Mouse (Mus musculus) forebrain, embryonic 15.5 days (tissue): ENCODE results near the gene Colgalt2. TPM values are rescaled to one million over a fixed set of nuclear protein-coding genes. Genes with fewer than 3 reads are reported as not detected.
"Not testable (repeated sequence)": the region's sequence is repeated elsewhere in the genome, so short reads cannot be mapped to it uniquely, and the experiment has no call there.

Experiments
- ATAC-seq: fragments of 200-750 bp; cut with Nextera tagmentation; replicated peaks from 2 replicates; pipeline ENCODE4 v1.8.0; 2017; ENCODE audit warnings: mild to moderate bottlenecking, moderate TSS enrichment, moderate library complexity
- H3K27ac ChIP-seq: fragments of 300-500 bp; sonication (generic); replicated peaks from 2 replicates; pipeline ENCODE4 v1.5.1; 2015; ENCODE audit warnings: mild to moderate bottlenecking, inconsistent platforms
- H3K27me3 ChIP-seq: fragments of 300-500 bp; sonication (generic); 2 replicates; pipeline ENCODE4 v1.6.1; 2015; ENCODE audit warnings: inconsistent platforms
- H3K36me3 ChIP-seq: fragments of 300-500 bp; sonication (generic); 2 replicates; pipeline ENCODE4 v1.6.1; 2015; ENCODE audit warnings: mild to moderate bottlenecking, inconsistent platforms
- H3K4me1 ChIP-seq: fragments of 300-500 bp; sonication (generic); 2 replicates; pipeline ENCODE4 v1.6.1; 2015; ENCODE audit warnings: inconsistent platforms
- H3K4me2 ChIP-seq: fragments of 300-500 bp; sonication (generic); replicated peaks from 2 replicates; pipeline ENCODE4 v1.6.1; 2015; ENCODE audit warnings: mild to moderate bottlenecking, inconsistent platforms
- H3K4me3 ChIP-seq: fragments of 300-500 bp; sonication (generic); 2 replicates; pipeline ENCODE4 v1.5.1; 2015; ENCODE audit warnings: mild to moderate bottlenecking, inconsistent platforms
- H3K9ac ChIP-seq: fragments of 300-500 bp; sonication (generic); replicated peaks from 2 replicates; pipeline ENCODE4 v1.6.1; 2015; ENCODE audit warnings: mild to moderate bottlenecking, inconsistent platforms
- H3K9me3 ChIP-seq: fragments of 300-500 bp; sonication (generic); 2 replicates; pipeline ENCODE4 v1.6.1; 2016; ENCODE audit warnings: inconsistent platforms
- WGBS: fragments of 180-500 bp; shearing (Covaris S2); methylation state at CpG from one replicate; pipeline ENCODE4 v1.1.7; 2015; ENCODE audit warnings: mixed read lengths; 5-methylcytosine and 5-hydroxymethylcytosine counted together
- polyA plus RNA-seq: library from polyadenylated mRNA; unstranded; fragments of >200 nt; fragmentation: Nextera tagmentation; extraction: Ambion mirVana; gene quantifications from 2 replicates; pipeline ENCODE4 v1.2.1, GENCODE M21; 2015

The Colgalt2 gene
- polyA plus RNA-seq = 2.5 and 2.7 TPM in 2 replicates

DNA sequence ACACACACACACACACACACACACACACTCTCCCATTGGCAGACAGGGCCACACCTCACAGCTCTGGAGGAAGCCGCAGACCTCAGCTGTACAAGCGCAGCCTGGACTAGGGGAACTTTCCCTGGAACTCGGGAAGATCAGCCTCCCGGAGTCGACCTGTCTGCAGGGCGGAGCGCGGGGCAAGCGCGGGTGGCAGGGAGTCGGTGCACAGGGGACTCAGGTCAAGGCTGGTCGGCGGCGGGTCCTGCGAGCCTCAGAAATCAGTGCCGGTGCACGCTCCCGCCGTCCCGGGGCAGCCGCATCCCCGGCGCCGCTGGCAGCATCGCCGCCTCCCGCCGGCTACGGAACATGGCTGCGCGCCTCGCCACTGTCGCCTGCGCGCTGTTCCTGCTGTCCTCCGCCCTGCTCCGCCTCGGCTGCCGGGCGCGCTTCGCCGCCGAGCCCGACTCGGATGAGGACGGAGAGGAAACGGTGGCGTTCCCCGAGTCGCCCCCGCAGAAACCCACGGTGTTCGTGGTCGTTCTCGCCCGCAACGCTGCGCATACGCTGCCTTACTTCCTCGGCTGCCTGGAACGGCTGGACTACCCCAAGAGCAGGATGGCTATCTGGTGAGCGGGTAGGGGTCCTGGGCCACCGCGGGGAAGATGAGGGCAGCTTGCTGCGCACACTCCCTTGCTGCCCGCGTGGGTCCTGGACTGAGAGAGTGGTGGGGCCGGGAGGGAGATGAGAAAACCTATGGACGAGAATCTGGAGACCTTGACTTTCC, at the start of gene Colgalt2:
Colgalt2 (plus strand) TSS at position 41 of the 766 bp plus-strand sequence.
- Histone ChIP-seq H3K27ac (peak within 1 kb of the TSS; percentile 24; the same call in 1 of the 2 replicates), H3K4me3 (peak within 1 kb of the TSS; percentile 56), H3K9me3 (no peaks in the 10 kb centered on the region), H3K9ac (peak within 1 kb of the TSS; percentile 56), H3K4me2 (peak within 1 kb of the TSS; percentile 86), H3K36me3 (no peaks in the 10 kb centered on the region), H3K4me1 (peaks cover 17% of the 10 kb centered on the region), H3K27me3 (peaks cover 6% of the 10 kb centered on the region; the same call in 1 of the 2 replicates)
- under 1% methylated on average over 70 of the region's 70 CpGs for WGBS
- peak; percentile 86 for ATAC-seq

GRCm38 (mm10) chr1:152356721-152357120, 42.9 kb upstream of the Colgalt2 start:
- H3K36me3 ChIP-seq = no peaks in the 10 kb centered on the region
- no peak overlapping the region for H3K4me3 ChIP-seq
- H3K4me2 ChIP-seq = no peak overlapping the region
- WGBS = 70% methylated on average over 4 of the region's 4 CpGs
- H3K9me3 ChIP-seq = no peaks in the 10 kb centered on the region
- no peaks in the 10 kb centered on the region for H3K27me3 ChIP-seq
- no peak overlapping the region for H3K9ac ChIP-seq
- H3K4me1 ChIP-seq = no peaks in the 10 kb centered on the region
- no peak for ATAC-seq
- no peak overlapping the region for H3K27ac ChIP-seq

- Histone ChIP-seq H3K36me3 (0 out of 2 replicates have a peak, but pooled peaks cover 2% of the 10 kb centered on the region), H3K27me3 (no peaks in the 10 kb centered on the region), H3K4me3 (no peak overlapping the region), H3K27ac (no peak overlapping the region), H3K9ac (no peak overlapping the region), H3K9me3 (no peaks in the 10 kb centered on the region), H3K4me1 (no peaks in the 10 kb centered on the region), H3K4me2 (no peak overlapping the region)
- WGBS = 49% methylated on average over 13 of the region's 13 CpGs
- ATAC-seq = no peak
Measured at GRCm38 (mm10) chr1:152368311-152369088, 31.1 kb upstream of the Colgalt2 start.

- H3K4me3 ChIP-seq = no peak overlapping the region
- 0 out of 2 replicates have a peak, but pooled peaks cover 2% of the 10 kb centered on the region for H3K36me3 ChIP-seq
- 30% methylated on average over 4 of the region's 4 CpGs for WGBS
- H3K27me3 ChIP-seq = no peaks in the 10 kb centered on the region
- peak; percentile 76 for ATAC-seq
- no peak overlapping the region for H3K9ac ChIP-seq
- H3K4me2 ChIP-seq = no peak overlapping the region
- H3K27ac ChIP-seq = no peak overlapping the region
- no peaks in the 10 kb centered on the region for H3K9me3 ChIP-seq
- no peaks in the 10 kb centered on the region for H3K4me1 ChIP-seq
Measured at GRCm38 (mm10) chr1:152369139-152369538, 30.5 kb upstream of the Colgalt2 start.

DNA sequence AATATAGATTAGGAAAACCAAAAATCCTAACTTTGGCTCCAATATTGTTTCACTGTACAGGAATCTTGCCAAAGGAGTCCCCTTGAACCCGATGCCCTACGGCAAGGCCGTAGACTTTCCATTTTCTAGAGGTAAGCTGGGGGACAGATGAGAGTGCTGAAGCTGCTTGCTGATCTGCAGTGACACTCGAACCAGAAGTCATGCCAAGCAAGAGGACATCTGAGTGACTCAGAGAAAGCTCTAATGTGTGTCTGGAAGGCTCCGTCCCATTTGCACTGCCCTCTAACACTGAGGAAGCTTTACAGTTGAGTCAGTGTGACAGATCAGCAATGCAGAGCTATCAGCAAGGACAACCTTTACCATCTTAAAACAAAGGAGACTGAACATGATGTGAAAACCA, 21.3 kb upstream of the Colgalt2 start:
- WGBS = 91% methylated on average over 5 of the region's 5 CpGs
- Histone ChIP-seq H3K4me1 (no peaks in the 10 kb centered on the region), H3K27me3 (no peaks in the 10 kb centered on the region), H3K9ac (no peak overlapping the region), H3K4me2 (no peak overlapping the region), H3K36me3 (no peaks in the 10 kb centered on the region), H3K9me3 (no peaks in the 10 kb centered on the region), H3K27ac (no peak overlapping the region), H3K4me3 (no peak overlapping the region)
- no peak for ATAC-seq

- H3K27ac ChIP-seq = no peak overlapping the region
- H3K27me3 ChIP-seq = no peaks in the 10 kb centered on the region
- H3K4me3 ChIP-seq = no peak overlapping the region
- H3K9ac ChIP-seq = no peak overlapping the region
- H3K4me2 ChIP-seq = no peak overlapping the region
- no peak for ATAC-seq
- no peaks in the 10 kb centered on the region for H3K9me3 ChIP-seq
- 83% methylated on average over 1 of the region's 1 CpGs for WGBS
- H3K36me3 ChIP-seq = no peaks in the 10 kb centered on the region
- peaks cover 11% of the 10 kb centered on the region for H3K4me1 ChIP-seq
Measured at GRCm38 (mm10) chr1:152384589-152384988, 15.0 kb upstream of the Colgalt2 start.

- Histone ChIP-seq H3K4me1 (peaks cover 11% of the 10 kb centered on the region), H3K9ac (peak overlapping the region; percentile 91), H3K4me3 (peak overlapping the region; percentile 95), H3K4me2 (peak overlapping the region; percentile 88)
- not testable (repeated sequence) for H3K27ac ChIP-seq, ATAC-seq, H3K36me3 ChIP-seq, H3K9me3 ChIP-seq, H3K27me3 ChIP-seq
- WGBS = 13% methylated on average over 2 of the region's 4 CpGs
Measured at GRCm38 (mm10) chr1:152385693-152386092, 13.9 kb upstream of the Colgalt2 start.

DNA sequence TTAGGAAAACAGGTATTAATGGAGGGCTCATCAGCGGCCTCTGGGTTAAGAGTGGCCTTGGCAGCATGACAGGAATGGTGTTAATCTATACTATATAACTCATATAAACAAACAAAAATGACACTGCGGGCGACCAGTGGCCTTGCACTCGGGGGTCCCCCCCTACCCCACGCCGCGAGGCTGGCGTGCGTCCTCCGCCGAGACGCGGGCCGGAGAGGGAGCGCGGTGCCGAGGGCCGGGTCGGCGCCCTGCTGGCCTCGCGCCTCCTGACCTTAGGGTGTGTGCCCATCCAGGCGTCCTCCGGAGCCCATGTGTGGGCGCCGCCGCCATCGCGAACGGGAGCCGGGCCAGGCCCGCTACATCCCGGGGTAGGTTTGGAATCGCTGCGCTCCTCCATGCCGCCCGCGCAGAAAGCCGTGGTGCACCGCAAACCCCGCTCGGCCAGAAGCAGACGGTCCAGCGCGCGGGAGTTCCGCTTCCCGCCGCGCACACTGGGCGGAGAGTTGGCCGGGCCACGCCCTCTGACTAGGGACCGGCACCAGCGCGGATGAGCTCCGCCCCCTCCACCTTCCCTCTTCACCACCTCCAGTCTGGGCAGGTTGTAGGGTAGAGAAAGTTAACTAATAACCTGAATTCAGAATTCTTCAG, 13.3 kb upstream of the Colgalt2 start, which contains the start of gene Tsen15:
Tsen15 (minus strand) TSS at position 501 of the 648 bp plus-strand sequence.
- Histone ChIP-seq H3K4me3 (peak within 1 kb of the TSS; percentile 95), H3K27me3 (no peaks in the 10 kb centered on the region), H3K4me1 (peaks cover 11% of the 10 kb centered on the region), H3K4me2 (peak within 1 kb of the TSS; percentile 88), H3K9ac (peak within 1 kb of the TSS; percentile 91), H3K27ac (no peak within 1 kb of the TSS), H3K36me3 (no peaks in the 10 kb centered on the region), H3K9me3 (no peaks in the 10 kb centered on the region)
- WGBS = under 1% methylated on average over 57 of the region's 57 CpGs
- ATAC-seq = peak; percentile 97

GRCm38 (mm10) chr1:152389271-152389670, 10.4 kb upstream of the Colgalt2 start:
- Histone ChIP-seq H3K4me1 (peaks cover 11% of the 10 kb centered on the region), H3K36me3 (no peaks in the 10 kb centered on the region)
- ATAC-seq = no peak

DNA sequence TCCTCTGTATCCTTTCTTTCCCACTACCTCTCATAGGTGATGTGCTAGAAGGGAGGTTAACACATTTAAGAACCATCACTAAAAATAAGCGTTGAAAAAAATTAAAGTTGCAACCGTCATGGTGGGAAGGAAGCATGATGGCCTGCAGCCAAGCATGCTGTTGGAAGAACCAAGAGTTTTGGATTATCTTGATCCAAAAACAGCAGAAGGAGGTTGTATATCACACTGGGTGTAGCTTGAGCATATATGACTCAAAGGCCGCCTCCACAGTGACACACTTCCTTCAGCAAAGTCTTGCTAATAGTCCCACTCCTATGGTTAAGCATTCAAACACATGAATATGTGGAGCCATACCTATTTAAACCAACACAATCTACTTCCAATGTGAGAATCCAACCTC, 5.5 kb upstream of the Colgalt2 start:
- Histone ChIP-seq H3K4me2 (no peak overlapping the region), H3K9ac (no peak overlapping the region), H3K9me3 (no peaks in the 10 kb centered on the region), H3K27ac (no peak overlapping the region), H3K36me3 (no peaks in the 10 kb centered on the region), H3K27me3 (peaks cover 6% of the 10 kb centered on the region; the same call in 1 of the 2 replicates), H3K4me3 (no peak overlapping the region), H3K4me1 (no peaks in the 10 kb centered on the region)
- ATAC-seq = no peak
- 87% methylated on average over 3 of the region's 3 CpGs for WGBS

More at GRCm38 (mm10) chr1:152389271-152389670, 10.4 kb upstream of the Colgalt2 start:
- no peak overlapping the region for H3K4me3 ChIP-seq
- H3K9me3 ChIP-seq = no peaks in the 10 kb centered on the region
- no peak overlapping the region for H3K27ac ChIP-seq
- H3K4me2 ChIP-seq = no peak overlapping the region
- H3K9ac ChIP-seq = no peak overlapping the region
- H3K27me3 ChIP-seq = no peaks in the 10 kb centered on the region

GRCm38 (mm10) chr1:152394956-152395515, 4.6 kb upstream of the Colgalt2 start:
- 0 out of 2 replicates have a peak, but pooled peaks cover 5% of the 10 kb centered on the region for H3K4me1 ChIP-seq
- H3K27me3 ChIP-seq = peaks cover 6% of the 10 kb centered on the region; the same call in 1 of the 2 replicates
- WGBS = 69% methylated on average over 4 of the region's 4 CpGs
- no peak overlapping the region for H3K4me3 ChIP-seq
- no peak overlapping the region for H3K9ac ChIP-seq
- H3K9me3 ChIP-seq = no peaks in the 10 kb centered on the region
- H3K4me2 ChIP-seq = no peak overlapping the region
- no peak overlapping the region for H3K27ac ChIP-seq
- H3K36me3 ChIP-seq = no peaks in the 10 kb centered on the region
- ATAC-seq = no peak
